Mouse (Mus musculus) hindbrain, embryonic 11.5 days (tissue): Measurements from ENCODE around the gene Dab2ip. TPM values are rescaled to one million over a fixed set of nuclear protein-coding genes. Genes with fewer than 3 reads are reported as not detected.

Source experiments
- ATAC-seq: fragments of 200-750 bp; cut with Nextera tagmentation; 2 replicates; pipeline ENCODE4 v1.8.0; 2017; ENCODE audit warnings: mild to moderate bottlenecking, moderate TSS enrichment, moderate library complexity; ENCODE audit not compliant: low FRiP score
- DNase-seq: peaks from one replicate; pipeline ENCODE4 v3.0.0-alpha.2; 2015; ENCODE audit warnings: low spot score
- H3K27ac ChIP-seq: fragments of 300-500 bp; sonication (generic); 2 replicates; pipeline ENCODE4 v1.5.1; 2014; ENCODE audit warnings: mild to moderate bottlenecking, low read depth, low read length
- H3K27me3 ChIP-seq: fragments of 300-500 bp; sonication (generic); 2 replicates; pipeline ENCODE4 v1.6.1; 2014; ENCODE audit warnings: mild to moderate bottlenecking, low read length, moderate library complexity, mixed read lengths; ENCODE audit not compliant: control insufficient read depth, insufficient read depth
- H3K36me3 ChIP-seq: fragments of 300-500 bp; sonication (generic); 2 replicates; pipeline ENCODE4 v1.6.1; 2014; ENCODE audit warnings: mild to moderate bottlenecking, low read length, moderate library complexity, mixed read lengths; ENCODE audit not compliant: control insufficient read depth, insufficient read depth
- H3K4me1 ChIP-seq: fragments of 300-500 bp; sonication (generic); replicated peaks from 2 replicates; pipeline ENCODE4 v1.6.1; 2014; ENCODE audit warnings: low read length, mixed read lengths; ENCODE audit not compliant: control insufficient read depth, insufficient read depth
- H3K4me2 ChIP-seq: fragments of 300-500 bp; sonication (generic); replicated peaks from 2 replicates; pipeline ENCODE4 v1.6.1; 2014; ENCODE audit warnings: mild to moderate bottlenecking, low read depth, low read length
- H3K4me3 ChIP-seq: fragments of 300-500 bp; sonication (generic); 2 replicates; pipeline ENCODE4 v1.5.1; 2014; ENCODE audit warnings: low read depth, low read length
- H3K9ac ChIP-seq: fragments of 300-500 bp; sonication (generic); 2 replicates; pipeline ENCODE4 v1.6.1; 2014; ENCODE audit warnings: low read depth, low read length
- H3K9me3 ChIP-seq: fragments of 300-500 bp; sonication (generic); 2 replicates; pipeline ENCODE4 v1.6.1; 2016; ENCODE audit warnings: low read length; ENCODE audit not compliant: control insufficient read depth
- WGBS: fragments of 180-500 bp; shearing (Covaris S2); extraction: QIAGEN DNeasy Blood & Tissue Kit; methylation state at CpG from one replicate; pipeline ENCODE4 v1.1.7; 2014; 5-methylcytosine and 5-hydroxymethylcytosine counted together
- polyA plus RNA-seq: library from polyadenylated mRNA; unstranded; fragments of >200 nt; fragmentation: Nextera tagmentation; extraction: Ambion mirVana; gene quantifications from 2 replicates; pipeline ENCODE4 v1.2.1, GENCODE M21; 2014

The Dab2ip gene
- polyA plus RNA-seq, 1 experiment from 2014 or later: 37.8 TPM

- DNase-seq (no peak), ATAC-seq (no peak)
- WGBS: 82% methylated on average over 5 of the region's 5 CpGs
- Histone ChIP-seq H3K27ac (no peak overlapping the region), H3K4me2 (no peak overlapping the region), H3K27me3 (no peaks in the 10 kb centered on the region), H3K4me3 (no peak overlapping the region), H3K36me3 (no peaks in the 10 kb centered on the region), H3K9me3 (no peaks in the 10 kb centered on the region), H3K9ac (no peak overlapping the region), H3K4me1 (no peaks in the 10 kb centered on the region)
Observed at GRCm38 (mm10) chr2:35779266-35779665, 221.2 kb downstream of the Dab2ip start.

Other genes with a start within 250 kb of the Dab2ip start
- 12.6 and 14.5 TPM in 2 replicates for gene Stom, start 221.3 kb upstream of the Dab2ip start, polyA plus RNA-seq
- gene 4930568D16Rik, start 190.5 kb upstream of the Dab2ip start, polyA plus RNA-seq: not detected in 2 replicates
- gene 4930402F06Rik, start 161.1 kb upstream of the Dab2ip start, polyA plus RNA-seq: not detected in 2 replicates
- gene Ggta1, start 95.0 kb upstream of the Dab2ip start, polyA plus RNA-seq: 5.6 and 5.9 TPM in 2 replicates